Mouse (Mus musculus) spleen, postnatal 4 days (tissue): ENCODE measurements around the gene Cdc42bpb.

Experiments
- DNase-seq, 2 experiments: peaks; one replicate each; pipeline ENCODE4 v3.0.0; 2022; ENCODE audit warnings: low spot score in 2 of 2

The Cdc42bpb gene

GRCm38 (mm10) chr12:111340692-111341091, 36.8 kb downstream of the Cdc42bpb start:
- DNase-seq, result no peak

GRCm38 (mm10) chr12:111337864-111338354, 39.6 kb downstream of the Cdc42bpb start:
- no peak for DNase-seq

- no peak for DNase-seq
Measured at GRCm38 (mm10) chr12:111333020-111333605, 44.4 kb downstream of the Cdc42bpb start.

- no peak for DNase-seq
Measured at GRCm38 (mm10) chr12:111332443-111332842, 45.1 kb downstream of the Cdc42bpb start.

GRCm38 (mm10) chr12:111331573-111331972, 45.9 kb downstream of the Cdc42bpb start:
- DNase-seq, result no peak

GRCm38 (mm10) chr12:111329281-111329680, 48.2 kb downstream of the Cdc42bpb start:
- DNase-seq, result no peak

- DNase-seq, result no peak
Measured at GRCm38 (mm10) chr12:111328360-111328759, 49.2 kb downstream of the Cdc42bpb start.

GRCm38 (mm10) chr12:111325744-111326424, 51.6 kb downstream of the Cdc42bpb start:
- DNase-seq, result no peak

GRCm38 (mm10) chr12:111324949-111325348, 52.6 kb downstream of the Cdc42bpb start:
- no peak for DNase-seq

GRCm38 (mm10) chr12:111324536-111324935, 53.0 kb downstream of the Cdc42bpb start:
- no peak for DNase-seq

- no peak for DNase-seq
Measured at GRCm38 (mm10) chr12:111323423-111323822, 54.1 kb downstream of the Cdc42bpb start.

- DNase-seq, result no peak
Measured at GRCm38 (mm10) chr12:111321832-111322231, 55.7 kb downstream of the Cdc42bpb start.

- DNase-seq, result no peak
Measured at GRCm38 (mm10) chr12:111320549-111320948, 57.0 kb downstream of the Cdc42bpb start.

- DNase-seq, result no peak
Measured at GRCm38 (mm10) chr12:111317694-111318093, 59.8 kb downstream of the Cdc42bpb start.

- DNase-seq, result no peak
Measured at GRCm38 (mm10) chr12:111314273-111314672, 63.2 kb downstream of the Cdc42bpb start.

- DNase-seq, result no peak
Measured at GRCm38 (mm10) chr12:111311775-111312174, 65.7 kb downstream of the Cdc42bpb start.

GRCm38 (mm10) chr12:111309931-111310330, 67.6 kb downstream of the Cdc42bpb start:
- no peak for DNase-seq

- DNase-seq, result no peak
Measured at GRCm38 (mm10) chr12:111309256-111309655, 68.3 kb downstream of the Cdc42bpb start.

- DNase-seq, result no peak
Measured at GRCm38 (mm10) chr12:111306821-111307220, 70.7 kb downstream of the Cdc42bpb start.

GRCm38 (mm10) chr12:111303702-111304337, 73.7 kb downstream of the Cdc42bpb start:
- no peak for DNase-seq

GRCm38 (mm10) chr12:111302018-111302345, 75.5 kb downstream of the Cdc42bpb start:
- DNase-seq, result no peak

- DNase-seq, result no peak
Measured at GRCm38 (mm10) chr12:111301322-111302017, 76.0 kb downstream of the Cdc42bpb start.
